Mouse (Mus musculus) forebrain, postnatal 0 days (tissue): ENCODE measurements around the gene Btbd6. TPM values are rescaled to one million over a fixed set of nuclear protein-coding genes. Genes with fewer than 3 reads are reported as not detected.

Experiments
- ATAC-seq: fragments of 200-750 bp; cut with Nextera tagmentation; 2 replicates; pipeline ENCODE4 v1.8.0; 2017; ENCODE audit warnings: mild to moderate bottlenecking, moderate library complexity
- DNase-seq: peaks from one replicate; pipeline ENCODE4 v3.0.0-alpha.2; 2015
- H3K27ac ChIP-seq: fragments of 300-500 bp; sonication (generic); 2 replicates; pipeline ENCODE4 v1.5.1; 2014; ENCODE audit warnings: low read depth, mild to moderate bottlenecking, antibody characterized with exemption, low read length, moderate library complexity, mixed read lengths
- H3K27me3 ChIP-seq: fragments of 300-500 bp; sonication (generic); 2 replicates; pipeline ENCODE4 v1.6.1; 2014; ENCODE audit warnings: mild to moderate bottlenecking, low read length, mixed read lengths; ENCODE audit not compliant: insufficient read depth
- H3K36me3 ChIP-seq: fragments of 300-500 bp; sonication (generic); 2 replicates; pipeline ENCODE4 v1.6.1; 2014; ENCODE audit warnings: mild to moderate bottlenecking, moderate library complexity; ENCODE audit not compliant: insufficient read depth
- H3K4me1 ChIP-seq: fragments of 300-500 bp; sonication (generic); 2 replicates; pipeline ENCODE4 v1.6.1; 2014; ENCODE audit warnings: antibody characterized with exemption; ENCODE audit not compliant: insufficient read depth
- H3K4me2 ChIP-seq: fragments of 300-500 bp; sonication (generic); 2 replicates; pipeline ENCODE4 v1.6.1; 2014; ENCODE audit warnings: low read depth, mild to moderate bottlenecking, moderate library complexity
- H3K4me3 ChIP-seq: fragments of 300-500 bp; sonication (generic); 2 replicates; pipeline ENCODE4 v1.5.1; 2014; ENCODE audit warnings: low read depth, low read length, mixed read lengths
- H3K9ac ChIP-seq: fragments of 300-500 bp; sonication (generic); 2 replicates; pipeline ENCODE4 v1.6.1; 2014; ENCODE audit warnings: mild to moderate bottlenecking
- H3K9me3 ChIP-seq: fragments of 300-500 bp; sonication (generic); 2 replicates; pipeline ENCODE4 v1.6.1; 2016; ENCODE audit warnings: low read length
- CTCF ChIP-seq: sonication (generic); IDR thresholded peaks from 2 replicates; pipeline ENCODE4 v1.5.1; 2016; ENCODE audit warnings: antibody characterized with exemption, control low read depth, low read depth
- WGBS: fragments of 180-500 bp; shearing (Covaris S2); extraction: QIAGEN DNeasy Blood & Tissue Kit; methylation state at CpG from one replicate; pipeline ENCODE4 v1.1.7; 2014; 5-methylcytosine and 5-hydroxymethylcytosine counted together
- polyA plus RNA-seq: library from polyadenylated mRNA; unstranded; fragments of >200 nt; fragmentation: Nextera tagmentation; extraction: Ambion mirVana; gene quantifications from 2 replicates; pipeline ENCODE4 v1.2.1, GENCODE M21; 2015
- total RNA-seq: library from RNA; depleted of rRNA; stranded (reverse); fragments of >200 nt; gene quantifications from 2 replicates; pipeline ENCODE4 v1.2.3, GENCODE M21; 2014

The Btbd6 gene
- total and polyA plus RNA-seq, 2 experiments from 2014 or later = 54.3 to 60.4 TPM

- ATAC-seq = no peak
- no peaks in the 10 kb centered on the region for H3K27me3 ChIP-seq
- WGBS = 44% methylated on average over 2 of the region's 2 CpGs
Observed at GRCm38 (mm10) chr12:113002667-113003066, 26.4 kb downstream of the Btbd6 start.

GRCm38 (mm10) chr12:113004011-113004410 lies 27.7 kb downstream of the Btbd6 start:
- H3K27ac ChIP-seq = no peak overlapping the region
- H3K4me3 ChIP-seq = no peak overlapping the region
- H3K4me1 ChIP-seq = peaks cover 5% of the 10 kb centered on the region
- DNase-seq = no peak
- ATAC-seq = no peak
- H3K36me3 ChIP-seq = no peaks in the 10 kb centered on the region
- 84% methylated on average over 8 of the region's 8 CpGs for WGBS
- no peak overlapping the region for H3K9ac ChIP-seq
- TF ChIP-seq CTCF = no peak
- no peak overlapping the region for H3K4me2 ChIP-seq
- H3K27me3 ChIP-seq = no peaks in the 10 kb centered on the region
- H3K9me3 ChIP-seq = no peaks in the 10 kb centered on the region

More at GRCm38 (mm10) chr12:113002667-113003066, 26.4 kb downstream of the Btbd6 start:
- DNase-seq = no peak
- Histone ChIP-seq H3K4me2 (no peak overlapping the region), H3K9ac (no peak overlapping the region), H3K9me3 (no peaks in the 10 kb centered on the region), H3K4me1 (peaks cover 11% of the 10 kb centered on the region), H3K27ac (no peak overlapping the region), H3K4me3 (no peak overlapping the region), H3K36me3 (no peaks in the 10 kb centered on the region)
- peak; percentile 26 for TF ChIP-seq CTCF

- no peak for ATAC-seq
Observed at GRCm38 (mm10) chr12:113004993-113005392, 28.7 kb downstream of the Btbd6 start.

GRCm38 (mm10) chr12:113011702-113012360 lies 35.5 kb downstream of the Btbd6 start:
- H3K27me3 ChIP-seq = no peaks in the 10 kb centered on the region
- WGBS = 84% methylated on average over 6 of the region's 6 CpGs
- H3K4me1 ChIP-seq = peaks cover 20% of the 10 kb centered on the region
- H3K9me3 ChIP-seq = no peaks in the 10 kb centered on the region
- H3K4me3 ChIP-seq = no peak overlapping the region
- no peak for DNase-seq
- ATAC-seq = no peak
- no peak for TF ChIP-seq CTCF
- no peak overlapping the region for H3K9ac ChIP-seq
- no peak overlapping the region for H3K4me2 ChIP-seq
- no peaks in the 10 kb centered on the region for H3K36me3 ChIP-seq
- no peak overlapping the region for H3K27ac ChIP-seq

More at GRCm38 (mm10) chr12:113004993-113005392, 28.7 kb downstream of the Btbd6 start:
- no peak overlapping the region for H3K4me2 ChIP-seq
- 25% methylated on average over 4 of the region's 4 CpGs for WGBS
- no peak overlapping the region for H3K9ac ChIP-seq
- H3K4me1 ChIP-seq = 0 out of 2 replicates have a peak, but pooled peaks cover 3% of the 10 kb centered on the region
- no peak for DNase-seq
- H3K4me3 ChIP-seq = no peak overlapping the region
- no peaks in the 10 kb centered on the region for H3K36me3 ChIP-seq
- peak; percentile 61 for TF ChIP-seq CTCF
- H3K9me3 ChIP-seq = no peaks in the 10 kb centered on the region
- no peaks in the 10 kb centered on the region for H3K27me3 ChIP-seq
- no peak overlapping the region for H3K27ac ChIP-seq

- peaks cover 25% of the 10 kb centered on the region for H3K4me1 ChIP-seq
- no peak for ATAC-seq
- H3K9ac ChIP-seq = no peak overlapping the region
- no peak overlapping the region for H3K27ac ChIP-seq
- H3K4me3 ChIP-seq = no peak overlapping the region
- DNase-seq = no peak
- TF ChIP-seq CTCF = no peak
- H3K4me2 ChIP-seq = no peak overlapping the region
- no peaks in the 10 kb centered on the region for H3K36me3 ChIP-seq
- H3K27me3 ChIP-seq = no peaks in the 10 kb centered on the region
- H3K9me3 ChIP-seq = no peaks in the 10 kb centered on the region
- 88% methylated on average over 5 of the region's 5 CpGs for WGBS
Observed at GRCm38 (mm10) chr12:113012443-113012842, 36.2 kb downstream of the Btbd6 start.

- Histone ChIP-seq H3K27ac (peak overlapping the region; percentile 91), H3K4me1 (peaks cover 25% of the 10 kb centered on the region), H3K27me3 (no peaks in the 10 kb centered on the region), H3K9me3 (no peaks in the 10 kb centered on the region), H3K4me2 (no peak overlapping the region), H3K4me3 (no peak overlapping the region; the same call in 1 of the 2 replicates), H3K9ac (peak overlapping the region; percentile 85; the same call in 1 of the 2 replicates), H3K36me3 (no peaks in the 10 kb centered on the region)
- ATAC-seq = no peak
- TF ChIP-seq CTCF = no peak
- DNase-seq = peak; percentile 30
- WGBS = 60% methylated on average over 3 of the region's 3 CpGs
Observed at GRCm38 (mm10) chr12:113013021-113013491, 36.8 kb downstream of the Btbd6 start.

- peak within 1 kb of the TSS; percentile 74 for H3K4me2 ChIP-seq
- H3K27me3 ChIP-seq = no peaks in the 10 kb centered on the region
- H3K4me1 ChIP-seq = peaks cover 25% of the 10 kb centered on the region
- H3K36me3 ChIP-seq = no peaks in the 10 kb centered on the region
- no peaks in the 10 kb centered on the region for H3K9me3 ChIP-seq
- H3K4me3 ChIP-seq = peak within 1 kb of the TSS; percentile 94
- DNase-seq (peak; percentile 96), ATAC-seq (peak; percentile 94)
- peak within 1 kb of the TSS; percentile 91 for H3K27ac ChIP-seq
- 4% methylated on average over 79 of the region's 85 CpGs for WGBS
- no peak for TF ChIP-seq CTCF
- peak within 1 kb of the TSS; percentile 85 for H3K9ac ChIP-seq
Observed at GRCm38 (mm10) chr12:113013604-113014558, 37.6 kb downstream of the Btbd6 start, which contains the start of gene Pacs2. Pacs2 (plus strand) TSS chr12:113014508.
